Mouse (Mus musculus) heart, adult 8-10 months (tissue): ENCODE results near the gene Pex6. TPM values are rescaled to one million over a fixed set of nuclear protein-coding genes. Genes with fewer than 3 reads are reported as not detected.

Experiments
- DNase-seq: peaks from one replicate; pipeline ENCODE4 v3.0.0; 2022; ENCODE audit warnings: low spot score
- total RNA-seq, 4 experiments: library from RNA; stranded (reverse); gene quantifications; 2 replicates each; pipeline ENCODE4 v1.2.4; 2022

Gene Pex6
- total RNA-seq, 4 experiments from 2014 or later: 34.4 to 37.4 (median 35.7) TPM

DNA sequence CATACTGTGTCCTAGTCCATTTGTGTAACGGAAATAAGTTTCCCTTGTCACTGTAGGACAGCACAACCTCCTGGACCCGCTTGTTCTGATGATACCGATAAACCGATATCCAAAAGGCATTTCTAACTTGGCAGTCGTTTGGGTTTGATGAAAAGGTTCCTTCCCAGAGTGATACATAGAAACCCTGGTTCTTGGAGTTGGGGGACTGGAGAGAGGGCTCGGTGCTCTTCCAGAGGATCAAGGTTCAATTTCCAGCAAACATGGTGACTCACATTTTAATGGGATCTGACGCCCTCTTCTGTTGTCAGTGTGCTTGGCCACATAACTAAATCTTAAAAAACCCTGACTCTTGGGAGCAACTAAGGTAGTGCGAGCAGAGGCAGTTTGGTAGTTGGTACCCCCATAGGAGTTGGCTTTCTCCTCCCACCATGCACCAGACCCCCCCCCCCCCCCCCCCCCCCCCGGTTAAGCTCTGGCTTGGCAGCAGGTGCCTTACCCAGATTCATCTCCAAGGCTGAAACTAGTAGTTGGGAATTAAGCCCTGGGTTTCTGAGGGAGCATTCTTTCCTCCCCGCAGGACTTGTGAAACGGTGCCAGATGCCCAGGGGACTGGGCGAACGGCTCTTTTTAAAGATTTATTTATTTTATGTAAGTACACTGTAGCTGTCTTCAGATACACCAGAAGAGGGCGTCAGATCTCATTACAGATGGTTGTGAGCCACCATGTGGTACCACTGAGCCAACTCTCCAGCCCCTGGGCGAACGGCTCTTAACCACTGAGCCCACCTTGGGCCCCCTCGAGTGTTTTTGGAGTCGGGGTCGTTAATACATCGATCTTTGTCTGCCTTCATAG is 62.2 kb downstream of the Pex6 start:
- no peak for DNase-seq

DNA sequence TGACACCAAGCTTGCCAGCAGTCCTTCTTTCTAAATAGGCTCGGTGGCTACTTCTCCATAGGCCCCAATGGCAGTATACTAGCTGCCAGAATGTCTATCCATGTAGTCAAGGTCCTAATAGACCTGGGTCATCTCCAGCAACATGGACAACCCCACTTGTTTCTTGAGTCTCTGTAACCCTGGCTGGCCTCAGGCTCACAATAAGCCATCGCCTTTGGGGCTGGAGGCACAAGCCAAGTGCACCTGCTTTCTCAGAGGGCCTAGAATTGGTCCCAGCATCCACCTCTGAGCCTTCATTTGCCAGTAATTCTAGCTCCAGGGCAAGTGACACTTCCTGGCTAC is 62.8 kb downstream of the Pex6 start:
- no peak for DNase-seq

DNA sequence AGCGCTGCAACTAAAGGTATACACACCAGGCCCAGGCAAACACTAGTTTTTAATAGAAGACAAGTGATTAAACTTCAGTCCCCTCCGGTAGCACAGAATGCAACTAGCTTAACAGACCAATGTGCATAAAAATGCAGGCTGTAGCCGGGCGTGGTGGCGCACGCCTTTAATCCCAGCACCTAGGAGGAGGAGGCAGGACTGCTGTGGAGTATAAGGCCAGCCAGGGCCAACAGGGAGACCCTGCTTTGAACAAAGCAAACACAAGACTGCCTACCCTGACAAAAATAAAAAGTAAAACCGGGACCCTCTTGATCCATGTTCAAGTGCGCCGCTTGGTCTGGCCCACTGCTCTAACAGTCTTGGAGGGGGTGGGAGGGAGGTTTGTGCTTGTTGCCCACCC is 63.8 kb downstream of the Pex6 start:
- DNase-seq: no peak

Other genes with a start within 250 kb of the Pex6 start
- gene Ttbk1, start 223.8 kb upstream of the Pex6 start, total RNA-seq: under 1 TPM; 0.11 to 0.41 (median 0.24) TPM
- 1 to 10 TPM; 1.7 to 2.2 (median 1.8) TPM for gene Dnph1, start 214.8 kb upstream of the Pex6 start, total RNA-seq
- gene Cul9, start 165.1 kb upstream of the Pex6 start, total RNA-seq: 10 to 100 TPM; 22.7 to 28.0 (median 24.9) TPM
- 100 to 1,000 TPM in 2 of 4 experiments, 10 to 100 TPM in 2; 84.1 to 121 (median 98.6) TPM for gene Srf, start 155.3 kb upstream of the Pex6 start, total RNA-seq
- 1 to 10 TPM; 1.8 to 3.5 (median 2.1) TPM for gene Ptk7, start 82.0 kb upstream of the Pex6 start, total RNA-seq
- 10 to 100 TPM; 27.5 to 29.1 (median 28.5) TPM for gene Klc4, start 65.4 kb upstream of the Pex6 start, total RNA-seq
- gene Mrpl2, start 65.2 kb upstream of the Pex6 start, total RNA-seq: 100 to 1,000 TPM; 115 to 133 (median 125) TPM
- 10 to 100 TPM; 16.5 to 21.2 (median 18.7) TPM for gene Cul7, start 61.1 kb upstream of the Pex6 start, total RNA-seq
- gene Rrp36, start 37.1 kb upstream of the Pex6 start, total RNA-seq: 10 to 100 TPM; 10.5 to 13.7 (median 12.4) TPM
- 10 to 100 TPM; 47.1 to 52.5 (median 51.6) TPM for gene Mea1, start 32.7 kb upstream of the Pex6 start, total RNA-seq
- 10 to 100 TPM; 53.8 to 65.7 (median 61.5) TPM for gene Klhdc3, start 30.5 kb upstream of the Pex6 start, total RNA-seq
- gene Ppp2r5d, start 6.4 kb upstream of the Pex6 start, total RNA-seq: 10 to 100 TPM; 25.1 to 31.0 (median 28.6) TPM
- gene Gnmt, start 17.7 kb downstream of the Pex6 start, total RNA-seq: 1 to 10 TPM; 2.6 to 7.2 (median 3.4) TPM
- gene Cnpy3, start 40.8 kb downstream of the Pex6 start, total RNA-seq: 10 to 100 TPM; 17.2 to 22.1 (median 18.4) TPM
- gene Ptcra, start 52.2 kb downstream of the Pex6 start, total RNA-seq: not detected
- 10 to 100 TPM; 24.2 to 33.2 (median 28.9) TPM for gene 2310039H08Rik, start 61.2 kb downstream of the Pex6 start, total RNA-seq
- gene Rpl7l1, start 71.2 kb downstream of the Pex6 start, total RNA-seq: 10 to 100 TPM; 43.9 to 58.6 (median 52.8) TPM
- 10 to 100 TPM; 12.8 to 15.3 (median 14.4) TPM for gene Bicral, start 147.0 kb downstream of the Pex6 start, total RNA-seq
- 10 to 100 TPM; 15.4 to 18.6 (median 17.3) TPM for gene Tbcc, start 179.2 kb downstream of the Pex6 start, total RNA-seq
- gene Prph2, start 199.0 kb downstream of the Pex6 start, total RNA-seq: not detected